Mouse (Mus musculus) urinary bladder, postnatal 25 days (tissue): Measurements from ENCODE around the gene Spata31d1d.
"Not testable (repeated sequence)": the region's sequence is repeated elsewhere in the genome, so short reads cannot be mapped to it uniquely, and the experiment has no call there.

Experiments
- DNase-seq: peaks from one replicate; pipeline ENCODE4 v3.0.0; 2022; ENCODE audit warnings: low spot score

Spata31d1d gene

GRCm38 (mm10) chr13:59728378-59729093 lies 3.0 kb downstream of the Spata31d1d start:
- DNase-seq, result peak; percentile 77

GRCm38 (mm10) chr13:59726139-59726867 lies 5.2 kb downstream of the Spata31d1d start:
- no peak for DNase-seq

- DNase-seq, result not testable (repeated sequence)
Measured at GRCm38 (mm10) chr13:59722089-59722488, 9.5 kb downstream of the Spata31d1d start.

GRCm38 (mm10) chr13:59719475-59719874 lies 12.1 kb downstream of the Spata31d1d start:
- DNase-seq, result no peak

- not testable (repeated sequence) for DNase-seq
Measured at GRCm38 (mm10) chr13:59718857-59719440, 12.6 kb downstream of the Spata31d1d start.

- no peak for DNase-seq
Measured at GRCm38 (mm10) chr13:59713710-59714109, 17.8 kb downstream of the Spata31d1d start.

GRCm38 (mm10) chr13:59711984-59712383 lies 19.6 kb downstream of the Spata31d1d start, which contains the start of gene Spata31d1b:
Gene Spata31d1b, plus strand, starts transcription at chr13:59712284.
- DNase-seq, result not testable (repeated sequence)

- DNase-seq, result no peak
Measured at GRCm38 (mm10) chr13:59710230-59710629, 21.3 kb downstream of the Spata31d1d start, which contains the start of gene Spata31d1a. Gene Spata31d1a, minus strand, starts transcription at chr13:59710330.

- no peak for DNase-seq
Measured at GRCm38 (mm10) chr13:59704562-59704961, 27.0 kb downstream of the Spata31d1d start.

- no peak for DNase-seq
Measured at GRCm38 (mm10) chr13:59703514-59703913, 28.0 kb downstream of the Spata31d1d start.

- not testable (repeated sequence) for DNase-seq
Measured at GRCm38 (mm10) chr13:59700137-59700536, 31.4 kb downstream of the Spata31d1d start.

- DNase-seq, result no peak
Measured at GRCm38 (mm10) chr13:59699131-59699530, 32.4 kb downstream of the Spata31d1d start.

- no peak for DNase-seq
Measured at GRCm38 (mm10) chr13:59695781-59696180, 35.8 kb downstream of the Spata31d1d start.

GRCm38 (mm10) chr13:59694008-59694407 lies 37.5 kb downstream of the Spata31d1d start, which contains the start of gene 4921517D22Rik:
Gene 4921517D22Rik, minus strand, starts transcription at chr13:59694108.
- no peak for DNase-seq

- no peak for DNase-seq
Measured at GRCm38 (mm10) chr13:59691478-59691877, 40.1 kb downstream of the Spata31d1d start.

GRCm38 (mm10) chr13:59690576-59690975 lies 41.0 kb downstream of the Spata31d1d start:
- DNase-seq, result no peak

GRCm38 (mm10) chr13:59689843-59690242 lies 41.7 kb downstream of the Spata31d1d start:
- no peak for DNase-seq

- DNase-seq, result no peak
Measured at GRCm38 (mm10) chr13:59689313-59689712, 42.2 kb downstream of the Spata31d1d start.

- no peak for DNase-seq
Measured at GRCm38 (mm10) chr13:59688338-59688770, 43.2 kb downstream of the Spata31d1d start.

GRCm38 (mm10) chr13:59685236-59685635 lies 46.3 kb downstream of the Spata31d1d start:
- DNase-seq, result no peak

- DNase-seq, result no peak
Measured at GRCm38 (mm10) chr13:59682629-59683028, 48.9 kb downstream of the Spata31d1d start.

GRCm38 (mm10) chr13:59679908-59680307 lies 51.6 kb downstream of the Spata31d1d start:
- no peak for DNase-seq

- no peak for DNase-seq
Measured at GRCm38 (mm10) chr13:59679306-59679705, 52.2 kb downstream of the Spata31d1d start.
